Mouse (Mus musculus) cortical plate, adult 2 months (tissue): ENCODE data around the gene Espn.

Experiments used
- CTCF ChIP-seq: fragments of 200-500 bp; IDR thresholded peaks from 2 replicates; pipeline ENCODE4 v1.5.1; 2011; ENCODE audit warnings: mild to moderate bottlenecking, control low read depth, low read length; ENCODE audit not compliant: insufficient read depth; ENCODE audit errors: extremely low read depth
- POLR2A ChIP-seq: fragments of 200-500 bp; IDR thresholded peaks from 2 replicates; pipeline ENCODE4 v1.6.1; 2011; ENCODE audit warnings: mild to moderate bottlenecking, low read length, control low read depth; ENCODE audit not compliant: insufficient read depth; ENCODE audit errors: extremely low read depth

GRCm38 (mm10) chr4:152133213-152133612, 19.0 kb downstream of the Espn start:
- TF ChIP-seq CTCF = no peak
- TF ChIP-seq POLR2A = no peak
